Mouse (Mus musculus) embryo, embryonic 10.5 days (tissue): Measurements from ENCODE around the gene Plekha7.

Experiments
- DNase-seq: peaks from one replicate; pipeline ENCODE4 v3.0.0-alpha.2; 2015; ENCODE audit warnings: low spot score

Plekha7 gene

DNA sequence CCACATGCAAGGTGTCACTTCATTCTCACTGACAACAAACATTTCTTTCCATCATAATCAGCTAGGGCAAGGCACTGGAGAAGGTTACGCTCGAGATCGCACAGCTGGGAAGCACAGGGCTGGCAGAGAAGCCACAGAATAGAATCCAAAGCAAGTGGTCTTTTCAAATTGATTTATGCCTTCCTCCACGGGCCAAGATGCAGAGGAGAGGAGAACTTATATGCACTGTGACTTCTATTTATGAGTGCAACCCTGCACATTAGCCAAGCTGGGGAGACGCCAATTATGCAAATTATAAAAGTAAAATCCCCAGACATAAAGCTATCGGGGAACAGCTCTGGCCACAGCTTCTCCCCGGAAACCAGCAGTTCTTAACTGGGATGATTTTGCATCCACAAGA lies 86.3 kb downstream of the Plekha7 start:
- no peak for DNase-seq

DNA sequence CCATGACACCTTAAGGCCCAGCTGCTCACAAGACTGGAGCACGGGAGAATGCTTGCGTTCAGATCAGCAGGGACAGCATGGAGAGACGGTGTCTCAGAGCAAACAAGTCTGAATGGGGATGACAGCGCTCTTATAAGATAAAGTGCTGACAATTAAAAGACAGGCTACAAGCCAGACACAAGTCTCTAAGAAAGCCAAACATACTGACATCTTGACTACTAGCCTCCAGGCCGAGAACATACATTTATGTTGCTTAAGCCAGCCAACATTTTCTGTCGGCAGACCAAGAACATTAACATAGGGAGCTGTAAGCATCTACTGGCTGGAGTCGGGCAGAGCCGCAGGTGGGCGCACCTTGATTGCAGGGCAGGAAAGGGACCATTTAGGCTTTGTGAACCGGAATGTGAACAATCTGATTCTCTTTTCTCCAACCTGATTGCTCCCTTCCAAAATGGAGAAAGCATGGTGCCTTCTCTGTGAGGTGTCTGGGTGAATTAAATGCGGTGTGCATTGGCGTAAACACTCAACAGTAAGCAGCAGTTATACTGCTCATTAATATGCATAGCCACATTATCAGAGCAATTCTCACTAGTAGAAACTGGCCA lies 88.0 kb downstream of the Plekha7 start:
- no peak for DNase-seq

DNA sequence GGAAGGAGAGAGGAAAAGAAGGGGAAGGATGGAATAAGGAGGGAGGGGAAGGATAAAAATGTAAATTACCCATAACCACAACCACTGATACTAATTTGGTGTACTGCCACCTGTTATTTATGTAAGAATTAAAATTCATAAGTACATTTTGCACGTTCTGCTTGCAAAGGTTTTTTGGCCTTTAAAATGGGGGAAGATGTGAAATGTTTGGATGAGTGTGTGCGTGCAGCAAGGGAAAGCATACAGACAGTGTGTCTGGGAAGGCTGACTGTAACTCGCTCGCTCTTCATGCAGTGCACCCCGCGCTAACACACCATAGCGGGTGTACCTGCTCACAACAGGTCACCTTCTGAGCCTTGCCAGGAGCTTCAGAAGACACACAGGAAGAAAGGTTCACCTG lies 90.4 kb downstream of the Plekha7 start:
- DNase-seq = no peak

DNA sequence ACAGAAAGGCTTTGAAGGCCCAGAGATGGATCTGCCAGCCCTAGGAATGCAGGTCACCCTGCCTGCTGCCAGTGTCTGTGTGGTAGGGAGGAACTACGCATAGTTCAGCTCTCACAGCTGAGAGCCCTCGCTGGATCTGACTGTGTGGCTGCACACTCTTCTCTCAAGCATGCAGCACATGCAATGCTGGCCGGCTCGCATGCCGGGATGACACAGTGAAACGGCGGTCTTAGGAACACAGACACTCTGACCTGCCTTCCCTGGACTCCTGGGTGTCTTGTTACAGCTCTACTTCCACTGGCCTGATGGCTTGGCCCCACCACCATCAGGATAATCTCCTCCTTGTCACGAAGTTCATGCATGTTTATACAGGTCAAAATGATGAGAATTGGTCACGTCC lies 96.3 kb downstream of the Plekha7 start:
- DNase-seq = peak; percentile 66

DNA sequence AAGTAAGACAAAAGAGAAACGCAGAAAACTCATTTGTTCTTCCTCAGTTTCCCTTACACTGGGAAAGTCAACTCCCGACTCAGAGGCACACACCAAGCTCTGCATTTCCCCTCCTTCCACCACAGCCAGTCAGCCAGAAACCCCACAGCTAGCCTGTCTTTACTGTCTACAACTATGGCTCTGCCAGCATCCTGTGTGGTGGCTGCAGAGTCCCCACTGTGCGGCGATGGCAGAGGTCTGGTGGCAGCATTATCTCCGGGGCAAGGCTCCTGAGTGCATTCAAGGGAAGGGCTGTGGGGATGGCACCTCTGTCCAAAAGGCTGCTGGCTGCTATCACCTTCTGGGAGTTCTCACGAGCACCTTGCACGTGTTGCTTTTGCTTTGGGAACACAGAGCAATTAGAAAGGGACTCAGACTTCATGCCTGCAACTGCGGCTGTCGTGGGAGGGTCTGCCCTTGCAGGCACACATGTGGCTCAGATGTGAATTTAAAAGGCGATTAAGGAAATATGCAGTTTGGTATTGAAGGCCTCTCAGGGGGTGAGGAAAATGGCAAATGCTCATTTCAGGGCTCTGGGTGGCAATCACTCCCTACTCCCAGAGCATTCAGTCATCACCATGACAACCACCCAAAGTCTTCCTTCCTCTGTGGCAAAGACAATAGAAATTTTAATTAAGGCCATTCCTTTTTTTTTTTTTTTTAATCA lies 98.1 kb downstream of the Plekha7 start:
- DNase-seq = no peak

DNA sequence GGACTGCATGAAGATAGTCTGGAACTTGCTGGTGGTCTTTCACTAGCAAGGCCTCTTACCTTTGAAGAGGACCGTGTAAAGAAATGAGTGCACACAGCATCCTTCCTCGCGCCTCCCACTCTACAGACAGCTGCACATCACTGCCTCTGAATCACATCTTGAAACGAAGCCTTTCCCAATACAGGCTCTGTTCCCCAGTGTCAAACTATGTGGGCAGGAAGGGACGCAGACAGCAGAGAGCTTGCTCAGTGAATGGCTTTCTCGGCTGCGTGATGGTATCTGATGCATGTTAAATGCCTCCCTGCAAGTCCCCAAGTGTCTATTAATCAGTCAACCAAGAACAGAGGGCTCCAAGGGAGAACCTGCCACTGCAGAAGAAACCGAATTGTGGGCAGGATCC lies 99.3 kb downstream of the Plekha7 start:
- DNase-seq = no peak

DNA sequence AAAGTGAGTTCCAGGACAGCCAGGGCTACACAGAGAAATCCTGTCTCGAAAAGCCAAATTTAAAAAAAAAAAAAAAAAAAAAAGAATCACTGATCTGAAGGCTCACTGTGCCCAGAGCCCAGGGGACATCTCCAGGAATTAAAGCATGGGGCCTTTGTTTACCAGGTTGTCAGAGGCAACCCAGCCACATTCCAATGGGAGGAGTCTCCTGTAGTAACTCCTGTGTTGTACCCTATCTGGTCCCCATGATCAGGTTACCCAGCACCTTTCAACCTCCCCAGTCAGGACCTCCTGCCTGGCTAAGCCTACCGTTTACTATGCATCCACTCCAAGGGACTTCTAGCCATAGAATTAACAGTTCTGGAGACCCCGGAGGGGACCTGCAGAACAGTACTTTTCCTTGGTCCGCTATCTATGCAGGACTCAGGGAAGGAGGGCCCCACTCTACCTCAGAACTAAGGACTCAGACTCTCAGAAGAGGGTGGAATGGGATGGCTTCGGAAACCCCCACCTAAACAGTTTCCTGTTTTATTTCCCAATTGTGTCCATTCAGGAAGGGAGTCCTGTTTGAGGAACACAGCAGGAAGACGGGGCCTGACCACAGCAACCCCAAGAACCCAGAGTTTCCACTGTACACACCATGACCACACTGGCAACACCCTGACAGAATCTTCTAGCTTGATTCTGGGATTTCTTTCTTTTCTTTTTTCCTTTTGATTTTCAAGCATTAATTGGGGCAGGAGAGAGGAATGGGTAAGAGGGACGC lies 101.2 kb downstream of the Plekha7 start:
- no peak for DNase-seq

DNA sequence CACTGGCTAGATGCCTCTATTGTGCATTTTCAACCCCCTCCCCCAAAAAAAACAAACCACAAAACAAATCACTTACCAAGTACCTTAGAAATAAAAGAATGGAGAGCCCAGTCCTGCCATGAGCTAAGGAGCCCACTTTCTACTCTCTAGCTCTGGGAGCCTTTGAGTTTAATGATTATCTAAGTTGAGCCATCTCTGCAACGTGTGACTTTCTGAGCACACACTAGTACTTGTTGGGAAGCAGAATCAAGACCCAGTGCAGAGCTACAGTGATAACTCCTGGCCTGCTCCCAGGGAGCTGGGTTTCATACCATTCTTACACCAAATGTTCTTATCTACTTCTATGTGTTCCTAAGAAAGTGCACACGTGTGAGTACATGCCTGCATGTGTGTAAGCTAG lies 102.7 kb downstream of the Plekha7 start:
- DNase-seq = no peak

DNA sequence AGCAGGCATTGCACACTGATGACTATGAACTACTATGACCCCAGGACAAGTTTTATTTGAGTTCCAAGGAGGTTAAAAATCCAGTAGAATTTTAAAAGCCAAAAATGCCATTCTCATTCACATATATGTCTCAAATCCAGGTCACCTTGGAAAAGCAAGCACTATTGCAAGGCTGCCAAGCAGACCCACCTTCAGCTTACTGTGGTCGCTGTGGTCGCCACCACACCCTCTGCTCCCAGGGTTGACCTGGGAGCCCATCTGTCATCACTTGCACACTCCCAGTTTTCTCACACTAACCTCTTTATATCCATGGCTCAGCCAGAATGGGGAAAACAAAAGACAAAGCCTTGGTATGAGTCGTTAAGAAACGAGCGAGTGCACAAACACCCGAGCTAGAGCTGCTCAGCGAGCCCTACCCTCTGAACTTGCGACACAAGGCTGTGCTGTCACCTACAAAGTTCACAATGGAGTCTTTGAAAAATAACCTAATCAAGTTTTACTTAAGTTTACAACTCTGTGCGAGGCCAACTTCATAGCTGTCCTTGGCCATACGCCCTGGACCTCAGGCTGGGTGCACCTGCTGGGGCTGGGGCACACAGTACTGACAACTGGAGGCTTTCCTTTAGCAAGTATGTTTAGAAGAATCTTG lies 106.0 kb downstream of the Plekha7 start:
- DNase-seq = no peak

DNA sequence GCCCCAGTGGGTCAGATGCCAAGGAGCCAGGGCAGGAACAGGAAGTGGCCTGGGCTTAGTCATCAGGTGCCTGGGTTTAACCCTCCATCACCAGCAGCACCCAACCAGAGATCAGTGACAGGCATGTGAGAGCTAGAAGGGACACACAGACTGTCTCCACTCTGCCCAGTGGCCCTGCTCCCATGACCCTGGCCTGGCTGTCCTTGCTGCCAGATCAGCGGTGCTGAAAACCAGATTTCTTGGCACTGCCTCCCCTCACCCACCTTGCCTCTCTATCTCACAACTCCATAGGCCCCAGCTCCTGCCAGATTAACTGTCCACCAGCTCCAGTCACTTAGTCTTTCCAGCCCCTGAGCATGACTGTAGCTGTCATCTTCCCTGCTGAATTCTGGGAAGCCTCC lies 107.2 kb downstream of the Plekha7 start:
- DNase-seq = no peak

DNA sequence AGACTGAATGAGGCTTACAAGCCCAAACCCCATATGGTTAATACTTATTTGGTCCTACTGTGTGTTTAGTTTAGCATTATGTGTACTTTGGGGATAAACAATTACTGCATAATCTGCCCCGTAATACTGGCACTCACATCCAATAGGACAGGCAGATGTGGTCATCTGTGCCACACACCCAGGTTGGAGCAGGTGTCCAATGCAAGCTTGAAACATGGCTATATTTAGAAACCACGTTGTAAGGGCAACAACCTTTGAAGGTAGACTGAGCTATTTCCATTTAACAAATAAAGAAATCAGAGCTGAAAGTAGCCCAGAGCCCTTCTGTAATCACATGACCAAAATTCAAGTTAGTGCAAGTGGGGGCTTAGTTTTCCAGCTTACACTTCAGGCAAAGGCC lies 107.6 kb downstream of the Plekha7 start:
- DNase-seq = no peak

DNA sequence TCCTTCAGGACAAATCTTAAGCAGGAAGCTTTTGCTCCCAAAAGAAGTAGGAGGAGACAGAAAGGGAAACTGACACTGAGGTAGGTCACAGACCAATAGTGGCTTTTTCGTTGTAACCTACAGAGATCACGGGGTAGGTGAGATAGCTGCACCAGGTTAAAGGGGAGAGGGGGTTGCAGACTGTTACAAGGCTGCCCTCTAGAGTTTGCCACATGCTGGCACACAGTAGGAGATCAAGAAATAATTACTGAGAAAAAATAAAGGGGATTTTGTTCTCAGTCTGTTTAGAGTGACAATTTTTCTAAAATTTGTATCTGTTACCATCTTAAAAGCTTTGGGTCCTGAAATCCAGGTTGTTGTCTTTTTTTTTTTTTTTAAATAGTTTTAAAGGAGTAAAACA lies 109.3 kb downstream of the Plekha7 start:
- no peak for DNase-seq

DNA sequence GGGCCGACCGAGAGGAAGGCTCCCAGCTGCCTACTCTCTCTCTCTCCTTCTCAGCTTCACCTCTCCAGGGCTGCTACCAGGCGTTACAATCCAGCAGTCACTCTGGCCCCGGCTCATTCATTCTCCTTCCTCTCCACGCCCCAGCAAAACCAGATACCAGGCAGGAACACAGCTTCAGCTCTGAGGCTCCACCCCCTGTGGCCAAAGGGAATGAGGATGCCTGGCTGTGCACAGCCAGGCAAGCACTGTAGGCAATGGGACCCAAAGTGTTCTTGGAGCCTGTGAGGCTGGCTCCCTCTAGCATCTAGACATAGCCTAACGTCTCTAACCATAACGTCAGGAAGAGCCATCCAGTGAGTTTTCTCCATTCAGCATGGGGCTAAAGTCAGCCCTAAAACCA lies 109.8 kb downstream of the Plekha7 start:
- DNase-seq = peak; percentile 54

DNA sequence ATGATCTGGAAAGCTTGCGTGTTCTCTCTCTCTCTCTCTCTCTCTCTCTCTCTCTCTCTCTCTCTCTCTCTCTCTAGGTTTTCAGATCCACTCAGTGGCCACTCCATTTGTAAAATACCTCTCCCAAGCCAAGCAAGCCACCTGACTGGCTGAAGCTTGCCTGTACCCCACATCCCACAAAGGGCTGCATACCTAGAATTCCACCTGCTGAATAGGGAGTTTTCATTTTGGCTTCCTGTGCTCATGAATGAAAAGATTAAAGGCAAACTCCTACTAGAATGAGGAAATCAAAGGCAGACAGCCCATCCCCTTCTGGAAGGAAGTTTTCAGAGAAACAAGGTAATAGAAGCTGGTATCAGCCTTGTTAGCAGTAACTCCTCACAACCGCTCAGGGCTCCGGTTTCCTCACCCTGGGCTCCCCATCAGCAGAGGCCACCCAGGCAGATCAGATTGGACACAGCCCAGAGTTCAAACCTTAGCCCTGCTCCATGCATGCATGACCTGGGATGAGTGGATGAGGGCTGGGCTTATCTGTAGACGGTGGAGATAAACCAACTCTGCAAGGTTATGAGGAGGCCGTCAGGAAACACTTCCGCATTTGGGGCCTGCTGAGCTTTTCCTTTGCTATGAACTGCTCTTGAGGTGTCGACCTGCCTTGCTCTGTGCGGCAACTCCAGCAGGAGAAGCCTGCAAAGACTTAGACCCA lies 111.0 kb downstream of the Plekha7 start:
- DNase-seq = no peak

DNA sequence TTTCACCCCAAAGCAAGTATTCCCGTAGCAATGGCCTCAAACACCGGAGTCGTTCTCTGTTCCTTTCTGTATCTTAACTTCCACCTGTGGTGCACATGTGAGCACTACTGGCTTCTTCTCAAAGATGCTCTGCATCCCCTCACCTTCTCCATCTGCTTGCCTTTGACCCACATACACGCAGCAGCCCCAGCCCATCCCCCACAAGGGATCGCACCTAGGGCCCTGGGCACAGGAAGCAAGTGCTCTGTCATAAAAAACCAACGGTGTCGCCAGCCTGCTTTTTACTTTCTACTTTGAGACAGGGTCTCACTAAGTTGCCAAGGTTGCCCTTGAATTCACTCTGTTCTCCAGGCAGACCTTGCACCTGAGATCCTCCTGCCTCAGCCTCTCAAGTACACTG lies 113.2 kb downstream of the Plekha7 start:
- DNase-seq = no peak

DNA sequence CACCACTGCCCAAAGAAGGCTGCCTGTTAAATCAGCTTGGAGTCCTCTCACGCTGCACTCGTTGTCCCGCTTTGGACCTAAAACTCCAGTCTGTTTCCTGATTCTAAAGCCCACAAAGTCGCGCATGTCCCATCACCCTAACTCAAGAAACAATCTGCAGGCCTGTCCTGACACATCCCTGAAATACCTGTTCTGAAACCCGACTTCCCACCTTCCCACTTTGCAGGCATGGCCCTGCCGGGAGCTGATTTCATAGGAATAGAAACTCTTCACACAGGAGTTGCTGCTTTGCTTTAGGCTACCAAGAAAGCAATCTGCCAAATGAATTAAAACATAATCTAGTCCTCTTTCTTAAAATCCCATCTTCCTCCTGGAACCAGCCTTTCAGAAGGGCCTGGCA lies 115.2 kb downstream of the Plekha7 start:
- no peak for DNase-seq

DNA sequence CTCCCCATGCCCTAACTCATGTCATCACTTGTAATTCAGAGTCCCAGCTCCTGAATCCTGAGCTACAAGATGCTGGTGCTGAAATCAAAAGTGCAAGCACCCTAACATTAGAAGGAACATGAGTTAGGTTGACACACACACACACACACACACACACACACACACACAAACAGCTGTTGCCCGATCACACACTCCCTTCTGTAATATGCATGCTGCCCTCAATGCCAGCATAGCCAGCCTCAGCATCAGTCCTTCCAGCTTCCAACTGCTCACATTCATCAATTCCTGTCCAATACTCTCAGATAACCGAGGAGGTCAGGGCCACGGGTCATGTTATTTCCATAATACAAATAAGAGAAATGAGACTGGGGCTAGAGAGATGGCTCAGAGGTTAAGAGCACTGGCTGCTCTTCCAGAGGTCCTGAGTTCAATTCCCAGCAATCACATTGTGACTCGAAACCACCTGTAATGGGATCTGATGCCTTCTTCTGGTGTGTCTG lies 116.0 kb downstream of the Plekha7 start:
- no peak for DNase-seq

DNA sequence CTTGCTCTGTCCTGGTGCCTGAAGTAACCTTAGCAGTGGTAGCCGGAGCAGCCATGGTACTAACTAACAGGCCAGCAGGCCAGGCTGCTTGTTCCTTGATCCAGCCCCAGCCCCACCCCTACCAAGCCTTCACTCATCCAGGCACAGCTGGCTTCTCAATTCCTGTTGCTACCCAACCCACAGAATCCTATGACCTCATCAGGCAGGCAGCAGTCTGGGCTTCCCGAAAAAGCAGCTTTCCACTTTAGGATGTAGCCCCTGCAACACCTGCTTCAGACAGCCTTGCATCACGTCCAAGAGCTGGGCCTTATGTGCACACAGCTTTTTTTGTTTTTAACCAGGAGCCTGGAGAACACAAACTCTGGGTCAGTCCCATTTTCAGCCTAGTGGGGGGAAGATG lies 117.0 kb downstream of the Plekha7 start:
- peak; percentile 75 for DNase-seq

DNA sequence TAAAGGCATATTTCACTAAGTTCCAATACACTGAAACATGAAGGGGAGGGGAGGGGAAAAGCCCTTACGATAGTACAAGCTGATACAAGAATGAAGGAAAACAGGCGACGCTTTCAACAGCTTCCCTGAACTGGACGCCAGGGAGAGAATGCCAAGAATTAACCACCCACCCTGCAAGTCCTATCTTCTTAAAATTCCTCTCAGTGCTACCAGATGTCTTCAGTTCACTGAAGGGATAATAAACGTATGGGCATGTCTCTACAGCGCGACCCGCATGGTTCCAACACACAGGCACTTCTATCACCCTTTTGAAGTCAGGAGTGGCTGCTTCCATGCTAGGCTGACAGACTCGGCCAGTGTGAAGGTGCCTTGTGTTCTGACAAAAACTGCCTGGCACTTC lies 118.5 kb downstream of the Plekha7 start:
- no peak for DNase-seq

DNA sequence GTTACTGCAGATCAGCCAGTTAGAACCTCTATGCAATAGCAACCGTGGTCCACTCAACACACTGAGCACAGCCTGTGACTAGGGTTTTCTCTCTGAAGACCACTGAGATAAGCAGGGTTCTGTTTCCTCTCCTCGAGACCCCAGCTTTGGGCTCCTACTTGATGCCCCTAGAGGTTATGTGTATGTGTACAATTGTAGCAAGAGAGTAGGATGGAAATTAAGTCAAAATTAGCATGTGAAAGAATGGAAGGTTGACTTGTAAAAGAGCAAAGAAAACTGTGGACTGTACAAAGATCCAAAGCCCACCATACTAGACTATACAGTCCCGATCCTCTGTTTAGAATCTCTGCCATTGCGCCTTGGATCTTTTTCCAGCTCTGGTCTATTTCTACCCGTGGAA lies 119.8 kb downstream of the Plekha7 start:
- no peak for DNase-seq

DNA sequence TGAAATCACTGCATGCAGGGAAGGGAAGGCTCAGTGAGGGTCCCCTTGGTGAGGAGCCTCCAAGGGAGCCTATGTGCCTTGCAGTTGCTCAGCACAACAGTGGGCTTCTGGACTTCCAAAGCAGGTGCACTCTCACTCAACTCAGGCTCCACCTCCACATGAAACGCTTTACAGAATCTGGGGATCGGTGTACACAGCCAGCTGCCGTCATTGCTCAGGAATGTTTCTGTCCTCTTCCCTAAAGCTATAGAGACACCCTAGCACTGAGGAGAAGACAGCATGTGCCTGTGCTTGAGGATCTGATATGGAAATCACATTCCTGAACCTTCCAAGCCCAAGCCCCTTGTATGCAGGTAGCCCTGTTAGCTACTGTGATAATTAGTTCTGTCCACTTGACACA lies 120.7 kb downstream of the Plekha7 start:
- no peak for DNase-seq

DNA sequence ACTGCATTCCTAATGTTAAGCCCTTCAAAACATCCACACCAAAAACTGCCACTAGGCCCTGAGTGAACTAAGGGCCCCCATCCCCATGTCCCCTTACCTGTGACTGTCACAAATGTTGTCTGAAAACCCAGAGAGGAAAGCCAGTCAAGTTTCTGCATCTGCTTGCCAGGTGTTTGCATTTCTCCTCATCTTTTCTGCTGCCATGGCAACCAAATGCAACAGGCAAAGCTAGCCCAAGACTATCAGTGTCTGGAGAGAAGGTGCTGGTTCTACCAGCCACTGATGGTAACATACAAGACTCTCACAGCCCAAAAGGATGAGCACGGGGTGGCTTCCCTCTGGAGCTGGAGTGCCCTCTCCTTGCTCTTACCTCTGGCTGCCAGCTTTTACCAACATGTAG lies 121.3 kb downstream of the Plekha7 start:
- DNase-seq = peak; percentile 50
